Mouse (Mus musculus) C2C12 (cell line): ENCODE data around the gene Dhx35.

Experiments
- CEBPB ChIP-seq: IDR thresholded peaks from one replicate; pipeline ENCODE4 v1.6.1; 2011; ENCODE audit warnings: low read depth, mild to moderate bottlenecking, control low read depth, moderate library complexity
- CTCF ChIP-seq: IDR thresholded peaks from one replicate; pipeline ENCODE4 v1.5.1; 2011; ENCODE audit not compliant: control insufficient read depth, insufficient read depth, insufficient read length
- MAX ChIP-seq: IDR thresholded peaks from one replicate; pipeline ENCODE4 v1.6.1; 2011; ENCODE audit warnings: mild to moderate bottlenecking, control low read depth
- MYOD1 ChIP-seq: IDR thresholded peaks from one replicate; pipeline ENCODE4 v1.6.1; 2011; ENCODE audit warnings: low read depth; ENCODE audit not compliant: control insufficient read depth, insufficient read length
- MYOG ChIP-seq: IDR thresholded peaks from one replicate; pipeline ENCODE4 v1.6.1; 2011; ENCODE audit not compliant: control insufficient read depth, insufficient read length; ENCODE audit errors: extremely low read depth

GRCm38 (mm10) chr2:158803575-158803974, 9.0 kb downstream of the Dhx35 start:
- no peak for TF ChIP-seq MYOG
- TF ChIP-seq CTCF = no peak
- TF ChIP-seq CEBPB = no peak
- TF ChIP-seq MAX = no peak
- no peak for TF ChIP-seq MYOD1
